Mouse (Mus musculus) liver, embryonic 14.5 days (tissue): ENCODE results near the gene 1810055G02Rik. TPM values are rescaled to one million over a fixed set of nuclear protein-coding genes. Genes with fewer than 3 reads are reported as not detected.

Source experiments
- ATAC-seq: fragments of 200-750 bp; cut with Nextera tagmentation; 2 replicates; pipeline ENCODE4 v1.8.0; 2017; ENCODE audit warnings: moderate number of reproducible peaks, mild to moderate bottlenecking, moderate library complexity; ENCODE audit not compliant: insufficient read depth
- DNase-seq, 3 experiments: peaks; one replicate each; pipeline ENCODE4 v3.0.0-alpha.2; 2012 to 2013; ENCODE audit warnings: low read depth in 3 of 3, low spot score in 3 of 3
- H3K27ac ChIP-seq: fragments of 300-500 bp; sonication (generic); 2 replicates; pipeline ENCODE4 v1.5.1; 2014; ENCODE audit warnings: moderate library complexity, mild to moderate bottlenecking, control low read depth, inconsistent platforms
- H3K27me3 ChIP-seq: fragments of 300-500 bp; sonication (generic); 2 replicates; pipeline ENCODE4 v1.6.1; 2014; ENCODE audit warnings: mild to moderate bottlenecking, low read length, moderate library complexity; ENCODE audit not compliant: control insufficient read depth, insufficient read depth
- H3K36me3 ChIP-seq: fragments of 300-500 bp; sonication (generic); replicated peaks from 2 replicates; pipeline ENCODE4 v1.6.1; 2014; ENCODE audit warnings: low read depth; ENCODE audit not compliant: control insufficient read depth, insufficient read depth
- H3K4me1 ChIP-seq, 2 experiments: fragments of 200-500 bp in 1 of 2; fragments of 300-500 bp in 1 of 2; sonication (generic) in 1 of 2; replicated peaks; 2 replicates each; pipeline ENCODE4 v1.6.1; 2012 to 2014; ENCODE audit warnings: antibody characterized with exemption in 1 of 2, inconsistent platforms in 1 of 2, low read length in 1 of 2; ENCODE audit not compliant: control insufficient read depth in 2 of 2, insufficient read depth in 2 of 2
- H3K4me2 ChIP-seq: fragments of 300-500 bp; sonication (generic); 2 replicates; pipeline ENCODE4 v1.6.1; 2014; ENCODE audit warnings: low read depth, mild to moderate bottlenecking, control low read depth, moderate library complexity
- H3K4me3 ChIP-seq, 2 experiments: fragments of 200-500 bp in 1 of 2; fragments of 300-500 bp in 1 of 2; sonication (generic) in 1 of 2; 2 replicates each; pipeline ENCODE4 v1.5.1; 2012 to 2014; ENCODE audit warnings: low read depth in 2 of 2, low read length in 2 of 2, mild to moderate bottlenecking in 2 of 2, control low read depth in 1 of 2, inconsistent platforms in 1 of 2, moderate library complexity in 1 of 2; ENCODE audit not compliant: insufficient read depth in 1 of 2
- H3K9ac ChIP-seq: fragments of 300-500 bp; sonication (generic); replicated peaks from 2 replicates; pipeline ENCODE4 v1.6.1; 2014; ENCODE audit warnings: mild to moderate bottlenecking, control low read depth, moderate library complexity
- H3K9me3 ChIP-seq: fragments of 300-500 bp; sonication (generic); 2 replicates; pipeline ENCODE4 v1.6.1; 2016; ENCODE audit warnings: low read length, mixed read lengths; ENCODE audit not compliant: control insufficient read depth
- CTCF ChIP-seq: IDR thresholded peaks from 2 replicates; pipeline ENCODE4 v1.5.1; 2016; ENCODE audit warnings: antibody characterized with exemption, low read depth, control low read depth
- EP300 ChIP-seq: IDR thresholded peaks from 2 replicates; pipeline ENCODE4 v1.6.1; 2016; ENCODE audit warnings: antibody characterized with exemption, low read depth
- WGBS: fragments of 180-500 bp; shearing (Covaris S2); extraction: QIAGEN DNeasy Blood & Tissue Kit; methylation state at CpG from one replicate; pipeline ENCODE4 v1.1.7; 2014; ENCODE audit not compliant: insufficient replicate concordance; 5-methylcytosine and 5-hydroxymethylcytosine counted together
- polyA plus RNA-seq, 2 experiments: library from polyadenylated mRNA; depleted of rRNA in 1 of 2; stranded (reverse) in 1 of 2; unstranded in 1 of 2; fragments of >200 nt; fragmentation: Nextera tagmentation in 1 of 2; extraction: Ambion mirVana in 1 of 2; gene quantifications; 2 replicates each; pipeline versions ENCODE4 v1.2.1 to v1.2.3; 2012 to 2014

Gene 1810055G02Rik
- polyA plus RNA-seq, 2 experiments = 10.8 to 11.0 TPM

DNA sequence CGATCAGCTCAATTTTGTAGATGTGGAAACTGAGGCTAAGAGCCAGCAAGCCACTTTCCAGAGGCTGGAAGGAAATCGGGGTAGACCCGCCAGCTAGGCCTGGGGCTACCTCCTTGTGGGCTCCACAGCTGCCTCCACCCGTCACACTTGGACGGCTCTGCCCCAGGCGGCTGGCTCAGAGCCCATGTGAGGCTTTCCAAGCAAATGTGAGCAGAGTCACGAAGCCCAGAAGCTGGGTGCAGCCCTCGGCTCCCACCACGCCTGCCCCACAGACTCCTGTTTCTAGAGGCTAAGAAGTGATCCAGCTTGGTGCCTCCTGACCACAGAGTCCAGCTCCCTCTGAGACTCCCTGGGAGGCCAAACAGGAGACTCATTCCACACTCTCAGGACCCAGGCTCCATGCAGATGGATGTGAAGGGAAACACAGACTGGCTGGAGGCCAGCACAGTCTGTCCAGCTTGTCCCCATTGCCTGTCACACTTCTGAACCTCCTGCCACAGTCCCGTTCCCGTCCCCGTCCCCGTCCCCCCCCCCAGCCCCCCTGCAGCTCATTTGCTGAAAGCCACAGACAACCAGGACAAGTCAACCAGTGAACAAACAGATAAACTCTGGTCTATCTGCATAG, 26.7 kb upstream of the 1810055G02Rik start:
- no peak overlapping the region for H3K9ac ChIP-seq

DNA sequence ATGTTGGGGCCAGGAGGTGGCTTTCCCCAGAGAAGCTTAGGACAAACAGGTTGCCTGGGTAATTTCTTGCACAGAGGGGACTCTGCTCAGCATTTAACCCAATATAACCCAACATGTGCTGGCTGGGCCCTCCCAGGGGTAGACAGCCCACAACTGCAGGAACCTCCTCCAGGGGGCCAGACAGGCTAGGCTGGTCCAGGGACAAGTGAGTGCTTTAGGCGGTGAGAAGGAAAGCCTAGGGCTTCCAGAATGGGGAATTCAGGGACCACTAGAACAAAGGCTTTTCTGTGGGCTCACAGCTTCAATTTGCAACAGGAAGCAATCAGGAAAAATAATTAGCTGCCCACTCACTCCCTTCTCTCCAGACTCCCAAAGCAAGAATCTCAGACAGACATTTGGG, 23.7 kb upstream of the 1810055G02Rik start:
- Histone ChIP-seq H3K27me3 (peaks cover 10% of the 10 kb centered on the region), H3K4me2 (peak overlapping the region; percentile 76), H3K4me3 (no peak overlapping the region; a peak in 1 of 4 replicates), H3K9ac (no peak overlapping the region), H3K9me3 (no peaks in the 10 kb centered on the region), H3K4me1 (peaks cover 0 to 23% of the 10 kb centered on the region in 2 experiments; a peak in 3 of 4 replicates), H3K27ac (no peak overlapping the region), H3K36me3 (no peaks in the 10 kb centered on the region)
- 39% methylated on average over 1 of the region's 1 CpGs for WGBS
- TF ChIP-seq EP300 = no peak
- peak; percentile 13; the same call in 1 of the 2 replicates for TF ChIP-seq CTCF
- ATAC-seq (no peak), DNase-seq (no peak)

More for the DNA sequence above, 26.7 kb upstream of the 1810055G02Rik start:
- TF ChIP-seq CTCF = no peak
- TF ChIP-seq EP300 = no peak
- ATAC-seq (no peak), DNase-seq (no peak)
- H3K4me2 ChIP-seq = no peak overlapping the region
- no peak overlapping the region for H3K4me3 ChIP-seq
- H3K27me3 ChIP-seq = peaks cover 6% of the 10 kb centered on the region; the same call in 1 of the 2 replicates
- peaks cover 0 to 9% of the 10 kb centered on the region in 2 experiments; a peak in 2 of 4 replicates for H3K4me1 ChIP-seq
- H3K36me3 ChIP-seq = no peaks in the 10 kb centered on the region
- H3K27ac ChIP-seq = no peak overlapping the region
- 36% methylated on average over 13 of the region's 13 CpGs for WGBS
- no peaks in the 10 kb centered on the region for H3K9me3 ChIP-seq

DNA sequence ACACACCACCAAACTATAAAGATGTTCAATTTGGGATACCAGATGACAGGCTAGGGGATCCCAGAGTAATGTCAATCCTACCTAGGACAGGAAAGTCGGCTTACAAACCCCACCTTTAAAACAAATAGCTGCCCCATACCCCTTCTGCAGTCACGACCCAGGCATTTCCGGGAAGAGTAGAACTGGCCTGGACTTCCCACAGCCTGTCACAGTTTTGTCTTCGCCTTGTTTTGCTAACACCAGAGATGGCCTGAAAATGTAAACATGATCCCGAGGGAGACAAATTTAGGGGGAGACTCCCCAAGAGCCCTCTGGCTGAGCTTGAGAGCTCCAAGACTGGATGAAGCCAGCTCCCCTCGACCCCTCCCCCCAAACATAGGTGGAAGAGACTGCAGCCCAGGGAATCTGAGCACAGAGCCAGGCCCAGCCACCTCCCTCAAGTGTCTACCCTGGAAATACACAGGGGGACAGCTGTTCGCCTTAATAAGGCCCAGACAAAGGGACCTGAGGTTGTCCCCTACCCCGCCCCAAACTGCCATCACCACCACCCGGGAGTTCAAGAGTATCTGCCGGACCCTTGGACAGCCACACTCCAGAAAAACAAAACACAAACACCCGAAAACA, 23.0 kb upstream of the 1810055G02Rik start:
- peaks cover 0 to 20% of the 10 kb centered on the region in 2 experiments; a peak in 3 of 4 replicates for H3K4me1 ChIP-seq
- no peak for DNase-seq
- peak overlapping the region; percentile 76 for H3K4me2 ChIP-seq
- TF ChIP-seq EP300 = no peak
- no peak for TF ChIP-seq CTCF
- no peaks in the 10 kb centered on the region for H3K9me3 ChIP-seq
- H3K4me3 ChIP-seq = peak overlapping the region; percentile 27 to 66
- no peak overlapping the region for H3K27ac ChIP-seq
- WGBS = 14% methylated on average over 11 of the region's 11 CpGs
- ATAC-seq = no peak
- H3K27me3 ChIP-seq = peaks cover 10% of the 10 kb centered on the region
- H3K9ac ChIP-seq = peak overlapping the region; percentile 23; the same call in 1 of the 2 replicates
- no peaks in the 10 kb centered on the region for H3K36me3 ChIP-seq

DNA sequence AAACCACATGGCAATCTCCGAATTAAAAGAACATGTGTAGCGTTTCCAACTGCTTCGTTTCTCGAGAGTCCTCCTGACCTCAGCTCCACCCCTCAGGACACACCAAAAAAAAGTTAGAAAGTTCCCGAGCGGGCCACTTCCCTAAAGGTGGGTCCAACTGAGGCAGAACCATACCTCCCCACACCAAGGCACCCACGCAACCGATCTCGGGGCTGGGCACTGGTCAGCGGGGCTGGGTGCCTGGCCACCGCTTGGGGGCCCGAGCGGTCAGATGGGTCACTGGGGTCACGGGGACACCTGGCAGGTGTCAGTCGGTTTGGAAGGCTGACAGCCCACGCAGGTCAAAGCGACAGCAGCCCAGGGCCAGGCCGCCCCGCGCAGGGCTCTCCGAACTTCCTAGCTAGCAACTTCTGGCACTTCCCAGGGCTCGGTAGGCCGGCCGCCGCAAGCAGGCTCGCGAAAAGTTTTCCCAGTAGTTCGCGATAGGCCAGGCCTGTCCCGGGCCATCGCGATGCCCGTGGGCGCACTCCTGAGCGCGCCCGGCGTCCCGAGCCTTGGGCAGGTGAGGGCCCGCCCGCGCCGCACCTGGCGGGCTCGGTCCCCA, 22.4 kb upstream of the 1810055G02Rik start:
- H3K4me1 ChIP-seq = peaks cover 0 to 20% of the 10 kb centered on the region in 2 experiments; a peak in 3 of 4 replicates
- WGBS = under 1% methylated on average over 45 of the region's 45 CpGs
- TF ChIP-seq CTCF (0 out of 2 replicates have a peak, but pooled peaks have one; percentile 2), EP300 (no peak)
- peak overlapping the region; percentile 27 to 66 for H3K4me3 ChIP-seq
- peak overlapping the region; percentile 76 for H3K4me2 ChIP-seq
- ATAC-seq (no peak; the same call in 1 of the 2 replicates), DNase-seq (no peak)
- H3K27me3 ChIP-seq = peaks cover 10% of the 10 kb centered on the region
- no peaks in the 10 kb centered on the region for H3K9me3 ChIP-seq
- H3K36me3 ChIP-seq = no peaks in the 10 kb centered on the region
- H3K9ac ChIP-seq = peak overlapping the region; percentile 53
- no peak overlapping the region for H3K27ac ChIP-seq
